Mouse (Mus musculus) gastrocnemius, adult 18-20 months (tissue): ENCODE measurements around the gene Vmn2r84. TPM values are rescaled to one million over a fixed set of nuclear protein-coding genes. Genes with fewer than 3 reads are reported as not detected.
"Not testable (repeated sequence)": the region's sequence is repeated elsewhere in the genome, so short reads cannot be mapped to it uniquely, and the experiment has no call there.

Source experiments
- DNase-seq: peaks from one replicate; pipeline ENCODE4 v3.0.0; 2021; ENCODE audit warnings: low spot score
- long read RNA-seq, 2 experiments: library from polyadenylated mRNA; stranded (forward); transcript quantifications; one replicate each; pipeline ENCODE4 v2.0.0; 2021
- total RNA-seq, 2 experiments: library from RNA; stranded (reverse); gene quantifications; 2 replicates each; pipeline ENCODE4 v1.2.3; 2021

Vmn2r84 gene
- not detected for total RNA-seq
- long read RNA-seq, experiment 1, result 0 reads
- long read RNA-seq, experiment 2, result 0 reads

DNA sequence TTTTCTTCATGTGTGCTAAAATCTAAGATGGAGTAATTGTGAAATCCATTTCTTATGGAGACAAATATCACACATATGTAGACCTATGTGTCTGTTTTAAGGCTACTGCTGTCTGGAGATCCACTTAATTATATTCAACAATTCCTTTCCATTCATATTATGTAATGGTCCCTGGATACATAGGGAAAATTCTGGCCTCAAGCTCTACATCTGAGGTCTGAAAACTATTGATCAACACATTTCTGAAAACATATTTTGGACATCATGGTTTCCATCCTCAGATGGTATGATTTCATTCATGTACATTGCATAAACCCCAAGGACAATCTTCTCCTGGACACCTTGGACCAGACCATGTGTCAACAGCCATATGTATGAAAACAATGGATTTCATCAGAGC is at the start of gene Vmn2r84:
TSS of gene Vmn2r84 (minus strand) at position 101 of the 400 bp plus-strand sequence.
- no peak for DNase-seq

DNA sequence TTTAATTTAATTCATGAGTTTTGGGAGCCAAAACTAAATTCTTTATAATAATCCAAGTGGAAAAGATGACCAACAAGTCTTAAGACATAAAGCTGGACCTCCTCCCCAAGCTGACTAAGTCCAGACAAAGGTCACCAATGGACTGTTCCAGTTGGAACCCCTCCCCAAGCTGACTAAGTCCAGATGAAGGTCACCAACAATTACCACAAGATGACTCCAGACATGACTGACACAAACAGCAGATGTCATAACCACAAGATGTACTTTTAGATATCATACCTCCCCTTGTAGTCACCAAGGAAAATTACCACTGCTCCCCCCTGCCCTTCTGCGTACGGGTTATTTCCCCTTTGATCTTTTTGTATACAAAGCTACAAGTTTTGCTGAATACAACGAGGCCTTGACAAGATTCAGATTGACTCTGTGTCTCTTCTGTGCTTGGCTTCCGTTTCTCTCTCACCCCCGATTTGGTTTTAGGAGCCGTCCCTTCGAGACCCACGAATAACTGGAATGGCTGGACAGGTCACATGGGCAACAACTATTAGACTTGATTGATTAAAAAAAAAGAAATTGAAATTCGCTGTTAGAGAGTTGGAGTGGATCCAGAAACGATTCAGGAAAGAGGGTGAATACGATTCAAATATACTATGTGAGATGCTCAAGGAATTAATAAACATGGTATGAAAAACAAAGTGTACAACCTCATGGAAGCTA is 40.2 kb upstream of the Vmn2r84 start:
- not testable (repeated sequence) for DNase-seq

DNA sequence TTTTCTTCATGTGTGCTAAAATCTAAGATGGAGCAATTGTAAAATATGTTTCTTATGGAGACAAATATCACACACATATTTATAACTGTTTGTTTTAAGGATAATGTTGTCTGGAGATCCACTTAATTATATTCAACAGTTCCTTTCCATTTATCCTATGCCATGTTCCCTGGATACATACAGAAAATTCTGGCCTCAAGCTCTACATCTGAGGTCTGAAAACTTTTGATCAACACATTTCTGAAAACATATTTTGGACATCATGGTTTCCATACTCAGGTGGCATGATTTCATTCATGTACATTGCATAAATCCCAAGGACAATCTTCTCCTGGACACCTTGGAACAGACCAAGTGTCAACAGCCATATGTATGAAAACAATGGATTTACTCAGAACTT is 35.5 kb upstream of the Vmn2r84 start, which contains the start of gene Vmn2r85:
TSS of gene Vmn2r85 (minus strand) at position 101 of the 400 bp plus-strand sequence.
- DNase-seq, result not testable (repeated sequence)

DNA sequence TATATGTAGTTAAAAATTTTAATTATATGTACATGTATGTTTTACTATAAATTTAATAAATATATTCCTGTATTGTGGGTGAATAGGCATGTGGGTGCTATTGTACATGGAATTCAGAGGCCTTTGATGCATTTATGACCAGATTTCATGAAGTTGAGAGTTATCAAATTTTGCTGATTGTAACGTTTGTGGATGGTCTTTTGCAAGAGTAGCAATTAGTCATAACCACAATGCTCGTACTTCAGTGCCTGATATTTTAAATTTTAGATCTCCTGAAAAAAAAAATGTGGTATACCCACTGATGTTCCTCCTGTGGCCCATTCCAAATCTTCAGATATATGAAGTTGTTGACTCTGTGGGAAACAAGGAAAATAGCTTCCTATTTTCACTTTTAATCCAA is 28.2 kb upstream of the Vmn2r84 start:
- DNase-seq, result not testable (repeated sequence)

DNA sequence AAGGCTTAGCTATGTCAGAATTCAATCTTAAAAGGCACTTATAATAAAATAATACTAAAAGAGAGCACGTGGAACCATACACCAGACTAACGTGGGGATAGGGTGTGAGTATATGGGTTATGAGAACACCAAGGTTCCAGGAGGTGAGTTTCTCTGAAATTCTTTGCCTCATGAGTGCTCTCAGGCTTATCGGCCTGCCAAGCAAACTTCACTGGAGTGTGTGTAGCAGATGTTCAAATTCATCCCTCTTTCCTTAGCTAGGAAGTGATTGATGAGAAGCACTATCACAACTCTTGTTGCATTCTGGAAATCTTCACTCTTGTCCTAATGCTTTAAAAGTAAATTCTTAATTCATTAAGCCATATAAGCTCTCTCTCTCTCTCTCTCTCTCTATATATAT is 26.3 kb upstream of the Vmn2r84 start:
- DNase-seq, result no peak

DNA sequence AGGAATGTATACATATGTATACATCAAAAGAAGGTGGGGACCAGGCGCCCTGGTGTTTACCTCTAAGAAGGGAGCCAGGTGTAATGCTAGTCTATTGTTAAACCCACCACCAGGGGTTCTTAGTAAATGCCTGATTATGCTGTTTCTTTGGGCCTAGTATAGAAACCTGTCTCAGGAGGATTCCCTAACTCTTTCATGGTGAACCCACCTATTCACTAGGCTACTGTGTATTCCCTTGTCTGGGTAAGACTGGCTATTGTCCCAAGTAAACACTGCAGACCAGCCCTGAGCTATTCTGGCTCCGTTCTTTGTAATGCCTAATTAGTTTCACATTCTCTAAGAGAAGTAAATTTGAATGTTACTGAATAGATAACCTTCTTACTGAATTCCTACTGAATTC is 25.8 kb upstream of the Vmn2r84 start:
- DNase-seq, result not testable (repeated sequence)

DNA sequence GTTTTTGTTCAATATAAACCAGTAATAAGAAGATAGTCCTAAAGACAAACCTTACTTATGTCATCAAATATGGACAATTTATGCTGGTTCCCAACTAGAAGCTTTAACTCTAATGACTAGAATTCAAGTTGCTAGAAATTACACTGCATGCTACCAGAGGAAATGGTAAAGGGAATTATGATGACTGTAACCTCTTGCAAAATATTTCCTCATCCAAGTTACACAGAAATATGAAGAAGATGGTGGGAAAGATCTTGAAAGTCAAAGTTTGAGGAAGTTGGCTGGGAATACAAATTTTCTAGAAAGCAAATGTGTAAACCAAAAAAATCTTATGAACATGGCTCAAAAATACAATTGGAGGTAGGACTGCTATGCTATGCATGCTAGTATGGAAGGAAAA is 22.2 kb upstream of the Vmn2r84 start:
- DNase-seq, result not testable (repeated sequence)

DNA sequence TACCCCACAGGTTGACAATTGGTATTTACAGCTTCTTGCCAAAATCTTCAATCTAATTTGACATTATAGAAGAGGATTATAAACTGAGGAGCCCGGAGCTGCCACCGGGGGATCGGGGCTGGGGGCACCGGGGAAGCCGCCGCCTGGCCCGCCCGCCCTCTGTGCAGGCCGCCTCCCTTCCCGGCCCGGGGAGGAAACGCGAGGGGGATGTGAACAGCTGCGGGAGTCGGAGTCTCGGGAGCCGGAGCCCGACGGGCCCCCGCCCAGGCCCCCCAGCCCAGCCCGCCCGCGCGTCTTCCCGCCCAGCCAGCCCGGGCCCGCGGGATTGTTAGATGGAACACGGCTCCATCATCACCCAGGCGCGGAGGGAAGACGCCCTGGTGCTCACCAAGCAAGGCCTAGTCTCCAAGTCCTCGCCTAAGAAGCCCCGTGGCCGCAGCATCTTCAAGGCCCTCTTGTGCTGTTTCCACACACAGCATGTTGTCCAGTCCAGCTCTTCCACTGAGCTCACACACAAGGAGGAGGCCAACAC is 18.1 kb upstream of the Vmn2r84 start:
- not testable (repeated sequence) for DNase-seq

DNA sequence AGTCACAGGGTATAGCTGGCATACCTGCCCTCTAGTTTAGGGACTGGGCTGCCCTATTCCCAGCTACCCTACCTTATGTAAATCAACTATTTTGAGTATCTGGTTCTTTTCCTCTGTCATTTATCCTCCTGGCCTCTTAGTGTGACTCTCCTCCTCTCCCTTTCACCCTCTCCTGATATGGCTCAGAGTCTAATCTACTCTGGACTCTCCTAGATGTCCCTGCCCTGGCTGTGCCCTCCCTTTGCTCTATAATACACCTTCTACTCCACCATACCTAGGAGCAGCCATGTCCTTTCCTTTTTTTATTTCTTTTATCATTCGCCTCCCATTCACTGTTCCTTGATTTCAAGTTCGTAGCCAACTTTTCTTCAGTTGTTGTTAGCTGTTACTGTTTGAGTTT is 19.0 kb downstream of the Vmn2r84 start:
- no peak for DNase-seq

DNA sequence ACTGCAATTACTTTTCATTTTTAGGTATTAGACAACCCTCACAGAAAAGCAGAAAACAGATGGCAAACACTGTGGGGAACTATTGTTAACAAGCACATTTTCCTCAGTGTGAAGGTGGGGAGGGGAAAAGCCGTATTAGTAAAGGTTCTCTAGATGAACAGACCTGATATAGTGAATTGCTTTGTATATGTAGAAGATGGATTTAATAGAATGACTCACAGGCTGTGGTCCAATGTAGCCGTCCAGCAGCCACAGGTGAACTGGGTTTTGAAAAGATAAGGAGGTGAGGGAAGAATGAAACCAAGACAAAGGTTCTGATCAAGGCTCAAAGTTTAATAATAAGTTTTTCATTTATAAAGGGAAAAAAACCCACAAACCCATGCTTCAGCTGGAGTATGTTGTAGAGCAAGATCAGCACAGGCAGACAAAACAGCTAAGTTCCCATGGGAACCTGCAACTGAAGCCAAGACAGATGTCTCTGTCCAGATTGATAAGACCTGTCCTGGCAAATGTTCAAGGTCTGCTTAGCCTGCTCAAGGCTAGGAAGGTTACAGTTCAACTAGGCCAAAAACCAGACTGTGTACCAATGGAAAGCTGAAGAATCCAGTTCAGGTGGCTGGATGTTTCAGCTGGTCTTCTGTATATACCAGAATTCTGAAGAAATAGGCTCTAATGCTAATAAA is 21.5 kb downstream of the Vmn2r84 start:
- no peak for DNase-seq

DNA sequence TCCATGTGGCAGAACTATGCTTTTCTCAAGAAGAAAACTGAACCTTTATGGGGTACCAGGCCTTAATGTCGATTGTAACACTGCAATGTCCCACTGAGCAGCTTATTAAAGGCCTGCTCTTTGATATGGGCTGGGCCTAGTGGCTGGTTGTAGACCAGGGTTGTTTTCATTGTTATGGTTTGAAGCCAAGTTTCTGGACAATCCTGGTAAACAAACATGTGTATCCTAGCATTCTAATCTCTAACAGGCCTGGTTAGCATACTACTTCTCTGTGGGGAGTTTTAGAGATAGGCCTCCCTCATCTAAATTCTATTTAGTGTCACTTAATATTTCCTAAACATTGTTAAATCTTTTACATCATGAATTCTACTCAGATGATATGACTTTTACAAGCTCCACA is 22.5 kb downstream of the Vmn2r84 start:
- DNase-seq, result no peak

DNA sequence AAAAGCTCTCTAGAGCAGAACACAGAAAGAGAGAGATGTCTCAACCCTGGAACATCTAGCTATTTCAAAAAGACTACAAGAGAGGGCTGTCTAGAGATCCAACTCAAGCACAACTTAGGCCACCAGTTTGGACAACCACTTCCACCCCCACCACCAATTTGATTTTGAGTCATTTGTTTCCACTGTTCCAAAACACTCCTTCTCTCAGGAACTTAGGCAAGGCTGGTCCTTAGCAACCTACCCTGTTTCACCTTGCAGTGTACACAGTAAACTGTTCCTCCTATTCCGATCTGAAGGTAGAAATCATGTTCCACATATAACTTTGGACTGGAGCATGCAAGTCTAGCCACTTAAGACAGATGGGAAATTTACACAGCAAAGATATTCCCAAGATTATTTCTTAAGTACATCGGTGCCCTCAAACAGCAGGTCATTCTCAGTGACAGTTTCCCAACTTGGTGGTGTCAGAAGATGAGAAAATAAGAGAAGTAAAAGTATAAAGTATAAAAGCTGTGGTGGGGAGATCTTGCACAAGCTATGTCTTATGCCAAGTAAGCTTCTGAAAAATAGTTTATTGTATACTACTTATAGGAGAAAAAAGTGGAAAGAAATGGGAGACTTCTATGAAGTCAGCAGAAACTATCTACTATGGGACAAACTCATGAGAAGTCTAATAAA is 24.0 kb downstream of the Vmn2r84 start:
- DNase-seq, result no peak

DNA sequence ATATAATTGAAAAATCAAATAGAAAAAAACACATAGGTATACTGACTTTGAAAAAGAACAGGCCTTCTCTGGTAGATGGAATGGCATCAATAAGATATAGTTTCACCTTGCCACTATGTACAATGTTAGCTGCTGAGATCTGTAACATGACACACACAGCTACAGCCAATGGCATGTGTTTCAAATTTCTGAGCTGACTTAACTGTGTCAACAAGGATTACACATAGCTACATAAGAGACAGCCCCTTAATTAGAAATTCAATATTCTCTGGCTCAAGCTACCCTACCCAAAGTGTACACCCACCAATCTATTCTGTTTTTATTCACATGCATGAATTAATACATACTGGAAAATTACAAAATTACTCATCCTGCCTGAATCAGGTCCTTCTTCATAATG is 25.7 kb downstream of the Vmn2r84 start:
- DNase-seq, result no peak

DNA sequence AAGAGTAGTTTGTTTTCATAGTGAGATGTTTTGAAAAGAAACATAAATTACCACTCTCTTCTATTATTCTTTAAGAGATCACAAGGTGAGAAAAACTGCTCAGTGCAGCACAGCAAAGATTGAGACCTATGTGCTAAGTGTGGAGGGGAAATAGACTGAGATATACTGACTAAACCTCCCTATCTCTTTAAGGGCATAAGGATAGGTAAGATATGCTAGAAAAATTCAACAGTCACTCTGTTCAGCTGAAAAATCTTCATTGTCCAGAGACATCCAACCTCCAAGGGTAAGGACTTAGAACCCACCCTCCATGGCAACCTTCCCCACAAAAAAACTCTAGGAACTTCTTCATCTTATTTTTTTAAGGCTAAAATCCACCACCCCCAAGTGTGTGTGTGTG is 29.4 kb downstream of the Vmn2r84 start:
- DNase-seq, result no peak

DNA sequence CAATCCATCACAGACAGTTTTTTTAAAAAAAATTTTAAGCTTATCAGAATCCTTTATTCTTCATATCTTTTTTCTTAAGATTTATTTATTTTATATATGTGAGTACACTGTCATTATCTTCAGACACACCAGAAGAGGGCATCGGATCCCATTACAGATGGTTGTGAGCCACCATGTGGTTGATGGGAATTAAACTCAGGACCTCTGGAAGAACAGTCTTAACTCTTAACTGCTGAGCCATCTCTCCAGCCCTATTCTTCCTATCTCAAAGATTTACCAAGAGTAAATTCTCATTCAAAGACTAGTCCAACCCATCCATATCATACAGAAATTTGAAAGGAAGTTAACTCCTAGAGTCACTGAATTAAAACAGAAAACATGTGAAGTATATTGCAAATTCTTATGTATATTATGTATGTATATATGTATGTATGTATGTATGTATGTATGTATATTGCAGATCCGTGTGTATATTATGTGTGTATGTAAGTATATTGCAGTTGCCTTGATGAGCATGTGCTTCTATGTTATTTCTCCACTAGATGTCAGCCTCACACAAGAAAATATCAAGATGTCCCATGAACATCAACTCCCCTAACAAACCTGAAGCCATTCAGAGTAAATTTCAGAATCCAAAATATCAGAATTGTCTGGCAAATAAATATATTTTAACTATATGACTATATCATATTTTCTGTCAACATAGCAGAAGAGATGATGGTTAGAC is 30.5 kb downstream of the Vmn2r84 start:
- DNase-seq, result no peak

DNA sequence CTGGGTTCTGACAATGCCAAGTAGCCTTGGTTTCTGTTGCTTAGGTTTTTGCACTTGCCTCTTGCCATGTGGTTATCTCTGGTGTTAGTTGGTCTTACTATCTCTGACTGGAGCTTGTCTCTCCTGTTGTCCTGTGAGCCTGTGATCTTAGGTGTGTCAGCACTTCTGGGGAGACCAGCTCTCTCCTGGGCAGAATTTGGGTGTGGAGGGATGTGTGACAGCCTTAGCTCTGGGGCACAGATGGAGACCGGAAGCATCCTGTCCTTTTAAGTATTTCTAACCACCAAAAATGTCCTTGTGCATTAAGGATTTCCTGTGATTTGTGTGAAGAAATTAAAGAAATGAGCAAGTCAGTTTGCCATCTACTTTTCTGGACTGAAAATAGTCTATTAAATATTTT is 50.1 kb downstream of the Vmn2r84 start:
- DNase-seq, result no peak

DNA sequence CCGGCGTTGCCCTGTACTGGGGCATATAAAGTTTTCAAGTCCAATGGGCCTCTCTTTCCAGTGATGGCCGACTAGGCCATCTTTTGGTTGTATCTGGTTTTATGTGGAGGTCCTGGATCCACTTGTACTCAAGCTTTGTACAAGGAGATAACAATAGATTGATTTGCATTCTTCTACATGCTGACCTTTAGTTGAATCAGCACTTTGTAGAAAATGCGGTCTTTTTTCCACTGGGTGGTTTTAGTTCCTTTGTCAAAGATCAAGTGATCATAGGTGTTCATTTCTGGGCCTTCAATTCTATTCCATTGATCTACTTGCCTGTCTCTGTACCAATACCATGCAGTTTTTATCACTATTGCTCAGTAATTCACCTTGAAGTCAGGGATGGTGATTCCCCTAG is 54.1 kb downstream of the Vmn2r84 start:
- not testable (repeated sequence) for DNase-seq

DNA sequence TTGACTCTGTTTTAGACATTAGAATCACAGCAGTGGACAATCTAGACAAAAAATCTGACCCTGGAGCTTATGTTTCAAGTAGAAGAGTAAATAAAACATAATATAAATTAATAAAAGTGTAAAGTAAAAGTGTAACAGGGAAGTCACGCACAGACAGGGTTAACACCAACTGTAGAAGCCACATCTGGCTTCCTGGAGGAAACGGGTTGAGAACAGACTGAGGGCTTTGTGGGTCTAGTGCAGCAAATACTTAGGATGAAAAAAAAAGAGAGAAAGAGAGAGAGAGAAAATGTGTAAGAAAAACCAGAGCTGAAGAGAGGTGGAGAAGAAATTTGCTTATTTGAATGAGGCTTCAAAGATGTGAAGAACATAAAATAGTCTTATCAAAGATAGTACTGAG is 56.6 kb downstream of the Vmn2r84 start:
- DNase-seq, result no peak

DNA sequence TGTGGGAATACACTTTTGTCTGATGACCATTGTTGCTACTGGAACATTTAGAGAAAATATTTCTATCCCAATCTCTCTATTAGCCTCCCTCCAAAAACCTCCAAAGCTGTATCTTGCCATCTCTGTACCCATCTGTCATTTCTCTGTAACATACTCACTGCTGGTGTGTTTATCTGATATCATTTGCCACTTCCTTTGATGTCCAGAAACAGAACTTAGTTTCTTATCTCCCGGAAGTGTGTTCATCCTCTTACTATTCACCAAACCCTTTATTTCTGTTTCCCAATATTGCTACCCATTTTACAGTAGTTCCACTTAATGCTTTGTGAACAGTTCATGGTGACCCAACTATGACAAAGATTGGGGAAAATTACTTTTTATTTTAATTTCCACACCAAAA is 57.7 kb downstream of the Vmn2r84 start:
- DNase-seq, result no peak

DNA sequence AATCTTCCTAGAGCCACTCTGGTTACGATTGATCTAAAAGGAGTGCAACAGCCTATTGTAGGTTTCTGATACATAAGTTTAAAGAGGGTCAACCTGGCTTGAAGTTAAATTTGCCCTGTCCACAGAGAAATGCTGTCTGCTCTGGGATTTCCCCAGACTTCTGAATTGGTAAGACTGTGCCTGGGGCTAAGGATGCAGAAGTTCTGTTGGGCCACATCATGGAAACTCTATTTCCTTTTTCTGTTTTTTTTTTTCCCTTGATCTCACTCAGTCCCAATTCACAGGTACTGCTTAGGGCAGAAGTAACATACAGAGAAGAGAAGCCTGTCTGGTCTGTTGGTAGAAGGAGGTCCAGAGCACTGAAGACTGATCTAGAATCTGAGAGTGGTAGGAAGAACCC is 63.4 kb downstream of the Vmn2r84 start:
- no peak for DNase-seq
